Mouse (Mus musculus): Measurements from ENCODE around the gene Ccdc159. TPM values are rescaled to one million over a fixed set of nuclear protein-coding genes. Genes with fewer than 3 reads are reported as not detected.

Gene Ccdc159
- polyA plus RNA-seq, 1 experiment from 2014 or later: 2.3 TPM

DNA sequence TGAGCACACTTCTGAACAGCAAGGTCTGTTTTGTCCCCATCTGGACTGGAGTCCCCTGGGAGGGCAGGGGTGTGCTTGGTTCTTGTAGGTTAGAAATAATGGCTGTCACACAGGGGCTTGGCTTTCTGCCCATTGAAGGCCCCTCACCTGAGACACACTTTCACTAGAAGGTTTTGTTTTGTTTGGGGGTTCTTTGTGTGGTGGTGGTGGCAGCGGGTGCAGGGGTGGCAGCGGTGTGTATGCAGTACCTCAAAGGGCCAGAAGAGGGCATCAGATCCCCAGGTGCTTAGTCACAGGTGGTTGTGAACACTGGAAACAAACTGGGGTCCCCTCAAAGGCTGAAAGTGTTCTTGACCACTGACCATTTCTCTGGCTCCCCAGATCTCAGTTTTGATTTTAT is 50.7 kb downstream of the Ccdc159 start:
- 15% methylated on average over 2 of the region's 2 CpGs for WGBS (ENCODE audit: insufficient replicate concordance)
- no peaks in the 10 kb centered on the region for H3K36me3 ChIP-seq (ENCODE audit: control insufficient read depth, insufficient read depth, low read length)
- H3K9ac ChIP-seq (ENCODE audit: low read depth, low read length): no peak overlapping the region
- no peaks in the 10 kb centered on the region for H3K4me1 ChIP-seq (ENCODE audit: control insufficient read depth, insufficient read depth, low read length)
- H3K9me3 ChIP-seq (replicated peaks; ENCODE audit: control insufficient read depth, low read length): no peaks in the 10 kb centered on the region
- H3K27ac ChIP-seq (ENCODE audit: low read depth, low read length): no peak overlapping the region
- H3K27me3 ChIP-seq (ENCODE audit: control insufficient read depth, insufficient read depth, low read length): peaks cover 19% of the 10 kb centered on the region
- no peak for ATAC-seq (replicated peaks; ENCODE audit: insufficient number of reproducible peaks, low FRiP score, low TSS enrichment)
- no peak overlapping the region for H3K4me3 ChIP-seq (ENCODE audit: low read depth, low read length)
- no peak overlapping the region for H3K4me2 ChIP-seq

DNA sequence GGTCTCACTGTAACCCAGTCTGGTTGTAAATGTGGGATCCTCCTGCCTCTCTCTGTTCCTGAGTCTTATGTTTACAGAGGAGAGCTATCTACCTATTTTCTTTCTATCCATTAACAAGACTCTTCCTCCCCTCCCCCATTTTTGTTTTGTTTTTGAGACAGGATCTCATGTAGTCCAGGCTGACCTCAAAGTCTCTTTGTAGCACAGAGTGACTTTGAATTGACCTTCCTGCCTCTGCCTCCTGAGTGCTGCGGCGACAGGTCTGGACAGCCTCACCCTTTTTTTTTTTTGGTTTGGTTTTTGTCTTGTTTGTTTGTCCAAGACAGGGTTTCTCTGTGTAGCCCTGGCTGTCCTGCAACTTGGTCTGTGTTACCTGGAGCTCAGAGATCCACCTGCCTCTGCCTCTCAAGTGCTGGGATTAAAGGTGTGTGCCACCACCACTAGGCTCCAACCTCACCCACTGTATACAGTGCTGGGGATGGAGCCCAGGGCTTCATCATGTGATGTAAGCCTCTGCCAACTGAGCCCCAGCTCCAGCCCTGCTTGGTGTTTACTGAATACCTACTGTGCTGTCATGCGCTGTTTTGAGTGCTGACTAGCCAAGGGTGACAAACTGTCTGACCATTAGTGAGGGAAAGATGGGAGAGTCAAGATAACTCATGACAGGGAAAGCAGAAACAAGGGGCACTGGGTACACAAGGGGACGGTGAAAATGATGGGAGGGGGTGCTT is 51.3 kb downstream of the Ccdc159 start:
- Histone ChIP-seq H3K27me3 (ENCODE audit: control insufficient read depth, insufficient read depth, low read length) (peaks cover 19% of the 10 kb centered on the region), H3K9me3 (replicated peaks; ENCODE audit: control insufficient read depth, low read length) (no peaks in the 10 kb centered on the region), H3K4me3 (ENCODE audit: low read depth, low read length) (no peak overlapping the region), H3K36me3 (ENCODE audit: control insufficient read depth, insufficient read depth, low read length) (no peaks in the 10 kb centered on the region), H3K27ac (ENCODE audit: low read depth, low read length) (no peak overlapping the region), H3K4me2 (no peak overlapping the region), H3K9ac (ENCODE audit: low read depth, low read length) (no peak overlapping the region), H3K4me1 (ENCODE audit: control insufficient read depth, insufficient read depth, low read length) (no peaks in the 10 kb centered on the region)
- WGBS (ENCODE audit: insufficient replicate concordance): 84% methylated on average over 4 of the region's 4 CpGs
- ATAC-seq (replicated peaks; ENCODE audit: insufficient number of reproducible peaks, low FRiP score, low TSS enrichment): no peak

DNA sequence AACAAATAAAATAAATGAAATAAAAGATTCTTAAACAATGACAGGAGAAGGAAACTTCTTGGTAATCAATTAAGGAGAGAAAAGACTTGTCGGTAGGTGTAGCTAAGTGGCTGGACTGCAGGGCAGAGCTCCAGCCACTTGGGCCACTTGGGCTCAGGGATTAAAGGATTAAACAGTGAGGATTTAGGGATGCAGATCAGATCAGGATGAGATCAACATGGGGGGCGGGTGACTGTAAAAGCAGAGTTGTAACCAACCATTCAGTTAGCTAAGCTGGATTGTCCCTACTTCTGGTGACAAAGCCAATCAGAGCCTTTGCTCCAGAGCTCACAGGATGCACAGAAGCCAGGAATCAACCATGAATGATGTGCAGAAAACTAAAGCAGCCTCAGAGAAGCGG is 56.6 kb downstream of the Ccdc159 start:
- 11% methylated on average over 3 of the region's 3 CpGs for WGBS (ENCODE audit: insufficient replicate concordance)
- peaks cover 3% of the 10 kb centered on the region; the same call in 1 of the 2 replicates for H3K4me1 ChIP-seq (ENCODE audit: control insufficient read depth, insufficient read depth, low read length)
- no peak overlapping the region for H3K4me2 ChIP-seq
- H3K4me3 ChIP-seq (ENCODE audit: low read depth, low read length): no peak overlapping the region
- H3K27me3 ChIP-seq (ENCODE audit: control insufficient read depth, insufficient read depth, low read length): peaks cover 68% of the 10 kb centered on the region
- H3K9me3 ChIP-seq (replicated peaks; ENCODE audit: control insufficient read depth, low read length): no peaks in the 10 kb centered on the region
- no peak overlapping the region for H3K27ac ChIP-seq (ENCODE audit: low read depth, low read length)
- H3K9ac ChIP-seq (ENCODE audit: low read depth, low read length): no peak overlapping the region
- H3K36me3 ChIP-seq (ENCODE audit: control insufficient read depth, insufficient read depth, low read length): no peaks in the 10 kb centered on the region
- no peak for ATAC-seq (replicated peaks; ENCODE audit: insufficient number of reproducible peaks, low FRiP score, low TSS enrichment)

Other genes starting within 250 kb of the Ccdc159 start
- gene Ldlr, start 204.0 kb upstream of the Ccdc159 start, polyA plus RNA-seq (2014; fragmentation: Nextera tagmentation; extraction: Ambion mirVana): 11.1 and 16.0 TPM in 2 replicates
- gene Spc24, start 167.2 kb upstream of the Ccdc159 start, polyA plus RNA-seq (2014; fragmentation: Nextera tagmentation; extraction: Ambion mirVana): 90.5 and 103 TPM in 2 replicates
- gene Kank2, start 128.7 kb upstream of the Ccdc159 start, polyA plus RNA-seq (2014; fragmentation: Nextera tagmentation; extraction: Ambion mirVana): 8.9 and 9.0 TPM in 2 replicates
- gene Angptl8, start 92.0 kb upstream of the Ccdc159 start, polyA plus RNA-seq (2014; fragmentation: Nextera tagmentation; extraction: Ambion mirVana): 1.1 and 1.9 TPM in 2 replicates
- gene Dock6, start 74.8 kb upstream of the Ccdc159 start, polyA plus RNA-seq (2014; fragmentation: Nextera tagmentation; extraction: Ambion mirVana): 43.9 and 50.1 TPM in 2 replicates
- 5.6 and 6.4 TPM in 2 replicates for gene Rab3d, start 9.3 kb upstream of the Ccdc159 start, polyA plus RNA-seq (2014; fragmentation: Nextera tagmentation; extraction: Ambion mirVana)
- 39.0 and 45.1 TPM in 2 replicates for gene Tmem205, start 85 bp downstream of the Ccdc159 start, polyA plus RNA-seq (2014; fragmentation: Nextera tagmentation; extraction: Ambion mirVana)
- gene Plppr2, start 9.6 kb downstream of the Ccdc159 start, polyA plus RNA-seq (2014; fragmentation: Nextera tagmentation; extraction: Ambion mirVana): 5.3 and 5.5 TPM in 2 replicates
- 9.0 and 13.1 TPM in 2 replicates for gene Swsap1, start 28.3 kb downstream of the Ccdc159 start, polyA plus RNA-seq (2014; fragmentation: Nextera tagmentation; extraction: Ambion mirVana)
- 15.4 and 22.8 TPM in 2 replicates for gene Epor, start 36.0 kb downstream of the Ccdc159 start, polyA plus RNA-seq (2014; fragmentation: Nextera tagmentation; extraction: Ambion mirVana)
- 0.74 and 1.1 TPM in 2 replicates for gene Rgl3, start 62.0 kb downstream of the Ccdc159 start, polyA plus RNA-seq (2014; fragmentation: Nextera tagmentation; extraction: Ambion mirVana)
- gene Ccdc151, start 75.2 kb downstream of the Ccdc159 start, polyA plus RNA-seq (2014; fragmentation: Nextera tagmentation; extraction: Ambion mirVana): not detected in 2 replicates
- 72.2 and 77.8 TPM in 2 replicates for gene Prkcsh, start 75.3 kb downstream of the Ccdc159 start, polyA plus RNA-seq (2014; fragmentation: Nextera tagmentation; extraction: Ambion mirVana)
- 0.27 and 0.37 TPM in 2 replicates for gene Elavl3, start 124.6 kb downstream of the Ccdc159 start, polyA plus RNA-seq (2014; fragmentation: Nextera tagmentation; extraction: Ambion mirVana)
- gene Gm49318, start 143.8 kb downstream of the Ccdc159 start, polyA plus RNA-seq (2014; fragmentation: Nextera tagmentation; extraction: Ambion mirVana): not detected in 2 replicates
- 5.5 and 6.7 TPM in 2 replicates for gene Zfp653, start 143.9 kb downstream of the Ccdc159 start, polyA plus RNA-seq (2014; fragmentation: Nextera tagmentation; extraction: Ambion mirVana)
- gene Ecsit, start 158.0 kb downstream of the Ccdc159 start, polyA plus RNA-seq (2014; fragmentation: Nextera tagmentation; extraction: Ambion mirVana): 48.4 and 50.6 TPM in 2 replicates
- gene Cnn1, start 171.7 kb downstream of the Ccdc159 start, polyA plus RNA-seq (2014; fragmentation: Nextera tagmentation; extraction: Ambion mirVana): 388 and 445 TPM in 2 replicates
- 132 and 134 TPM in 2 replicates for gene Elof1, start 189.7 kb downstream of the Ccdc159 start, polyA plus RNA-seq (2014; fragmentation: Nextera tagmentation; extraction: Ambion mirVana)
- 51.6 and 68.9 TPM in 2 replicates for gene Acp5, start 208.2 kb downstream of the Ccdc159 start, polyA plus RNA-seq (2014; fragmentation: Nextera tagmentation; extraction: Ambion mirVana)
- gene Pigyl, start 229.4 kb downstream of the Ccdc159 start, polyA plus RNA-seq (2014; fragmentation: Nextera tagmentation; extraction: Ambion mirVana): 47.0 and 47.8 TPM in 2 replicates